Mouse (Mus musculus) neural tube, embryonic 15.5 days (tissue): ENCODE results near the gene Sprr2e. TPM values are rescaled to one million over a fixed set of nuclear protein-coding genes. Genes with fewer than 3 reads are reported as not detected.

Source experiments
- polyA plus RNA-seq: library from polyadenylated mRNA; unstranded; fragments of >200 nt; fragmentation: Nextera tagmentation; extraction: Ambion mirVana; gene quantifications from 2 replicates; pipeline ENCODE4 v1.2.1, GENCODE M21; 2015

Gene Sprr2e
- polyA plus RNA-seq, 1 experiment from 2014 or later: not detected

Other genes with a start within 250 kb of the Sprr2e start
- not detected in 2 replicates for gene Prr9, start 228.2 kb upstream of the Sprr2e start, polyA plus RNA-seq
- not detected in 2 replicates for gene Lelp1, start 209.4 kb upstream of the Sprr2e start, polyA plus RNA-seq
- gene Sprr2a1, start 136.3 kb upstream of the Sprr2e start, polyA plus RNA-seq: 0.80 TPM in 1 of 2 replicates, not detected in the other
- 66.4 TPM in 1 of 2 replicates, not detected in the other for gene Sprr2a2, start 136.2 kb upstream of the Sprr2e start, polyA plus RNA-seq
- gene Sprr2a3, start 66.7 kb upstream of the Sprr2e start, polyA plus RNA-seq: 5.6 TPM in 1 of 2 replicates, not detected in the other
- 0.20 TPM in 1 of 2 replicates, not detected in the other for gene Sprr2b, start 35.5 kb upstream of the Sprr2e start, polyA plus RNA-seq
- gene Sprr2d, start 13.0 kb upstream of the Sprr2e start, polyA plus RNA-seq: 0.38 TPM in 1 of 2 replicates, not detected in the other
- gene Sprr2f, start 13.0 kb downstream of the Sprr2e start, polyA plus RNA-seq: not detected in 2 replicates
- not detected in 2 replicates for gene Sprr2h, start 33.5 kb downstream of the Sprr2e start, polyA plus RNA-seq
- not detected in 2 replicates for gene Sprr2i, start 55.8 kb downstream of the Sprr2e start, polyA plus RNA-seq
- not detected in 2 replicates for gene Sprr2j-ps, start 65.9 kb downstream of the Sprr2e start, polyA plus RNA-seq
- 8.1 and 9.3 TPM in 2 replicates for gene Gm9774, start 77.3 kb downstream of the Sprr2e start, polyA plus RNA-seq
- not detected in 2 replicates for gene Sprr2k, start 80.4 kb downstream of the Sprr2e start, polyA plus RNA-seq
- gene Sprr1b, start 86.6 kb downstream of the Sprr2e start, polyA plus RNA-seq: not detected in 2 replicates
- 0.14 TPM in 1 of 2 replicates, not detected in the other for gene Sprr3, start 106.6 kb downstream of the Sprr2e start, polyA plus RNA-seq
- 0.52 and 1.6 TPM in 2 replicates for gene Sprr1a, start 133.8 kb downstream of the Sprr2e start, polyA plus RNA-seq
- gene Sprr4, start 148.3 kb downstream of the Sprr2e start, polyA plus RNA-seq: not detected in 2 replicates
- not detected in 2 replicates for gene 2310046K23Rik, start 182.4 kb downstream of the Sprr2e start, polyA plus RNA-seq
- not detected in 2 replicates for gene Ivl, start 221.6 kb downstream of the Sprr2e start, polyA plus RNA-seq
- not detected in 2 replicates for gene Smcp, start 236.9 kb downstream of the Sprr2e start, polyA plus RNA-seq